Comparison of ENCODE assay signal across 13 mouse cellular contexts in the genomic region with DNA sequence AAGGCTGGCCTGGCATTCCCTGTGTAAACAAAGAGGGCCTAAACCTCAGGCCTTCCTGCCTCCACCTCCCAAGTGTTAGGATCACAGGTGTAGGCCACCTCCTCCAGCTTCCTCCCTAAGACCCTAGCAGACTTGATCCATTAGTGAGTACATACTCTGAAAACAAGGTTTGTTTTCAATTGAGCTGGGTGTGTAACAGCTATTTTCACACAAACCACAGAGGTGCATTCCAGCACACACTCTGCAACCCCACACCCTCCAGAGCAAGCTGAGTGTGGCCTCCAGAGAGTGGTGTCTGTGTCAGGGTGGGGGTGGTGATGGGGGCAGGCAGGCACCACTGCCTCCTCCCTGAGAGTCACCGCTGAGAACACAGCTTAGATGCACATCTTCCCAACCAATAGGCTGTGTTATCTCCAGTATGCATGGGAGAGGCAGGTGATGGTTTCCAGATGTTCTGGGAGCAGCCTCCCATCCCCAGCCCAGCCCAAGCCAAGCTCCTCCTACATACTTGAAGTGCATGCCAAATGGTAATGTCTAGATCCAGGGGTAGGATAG. TPM values are rescaled to one million over a fixed set of nuclear protein-coding genes. Genes with fewer than 3 reads are reported as not detected.
DNase-seq lines count a peak whose midpoint lies in the region; ATAC-seq lines count a peak whose summit lies in the region.
"Had no signal": no experiment of that assay in that cellular context is flagged by ENCODE, and none has a peak within 500 bp of the region (broad histone marks: within the 10 kb centered on the region; RNA-seq: fewer than 3 reads in every experiment).

No protein-coding gene starts in this region.

- H3K9ac ChIP-seq in kidney, embryonic 15.5 days, result no peak overlapping the region
- no peak overlapping the region for H3K9ac ChIP-seq in embryonic facial prominence, embryonic 11.5 days (replicated peaks; ENCODE audit: low read length)
- no peak overlapping the region for H3K9ac ChIP-seq in liver, embryonic 13.5 days
- H3K9ac ChIP-seq: liver, embryonic 14.5 days had no signal

- no peaks in the 10 kb centered on the region for H3K36me3 ChIP-seq in kidney, embryonic 15.5 days
- H3K36me3 ChIP-seq in embryonic facial prominence, embryonic 11.5 days (replicated peaks; ENCODE audit: control insufficient read depth, insufficient read depth, low read depth, low read length), result no peaks in the 10 kb centered on the region
- H3K36me3 ChIP-seq in liver, embryonic 13.5 days, result no peaks in the 10 kb centered on the region

- H3K4me3 ChIP-seq in kidney, embryonic 15.5 days (replicated peaks), result no peak overlapping the region
- no peak overlapping the region for H3K4me3 ChIP-seq in embryonic facial prominence, embryonic 11.5 days (ENCODE audit: low read depth, low read length)
- H3K4me3 ChIP-seq in liver, embryonic 13.5 days (replicated peaks), result no peak overlapping the region
- H3K4me3 ChIP-seq: layer of hippocampus, adult 2 months had no signal

- 21% methylated on average over 1 of the region's 1 CpGs for WGBS in kidney, embryonic 15.5 days
- WGBS in embryonic facial prominence, embryonic 11.5 days, result 29% methylated on average over 1 of the region's 1 CpGs
- WGBS in liver, embryonic 13.5 days (ENCODE audit: insufficient replicate concordance), result 30% methylated on average over 1 of the region's 1 CpGs

- peaks cover 57% of the 10 kb centered on the region for H3K4me1 ChIP-seq in kidney, embryonic 15.5 days
- peaks cover 13% of the 10 kb centered on the region for H3K4me1 ChIP-seq in embryonic facial prominence, embryonic 11.5 days (ENCODE audit: control insufficient read depth, insufficient read depth, low read length)
- H3K4me1 ChIP-seq in liver, embryonic 13.5 days (replicated peaks), result peaks cover 52% of the 10 kb centered on the region

- H3K27me3 ChIP-seq in kidney, embryonic 15.5 days, result no peaks in the 10 kb centered on the region
- H3K27me3 ChIP-seq in embryonic facial prominence, embryonic 11.5 days (ENCODE audit: control insufficient read depth, insufficient read depth, low read length), result no peaks in the 10 kb centered on the region
- H3K27me3 ChIP-seq in liver, embryonic 13.5 days, result no peaks in the 10 kb centered on the region
- H3K27me3 ChIP-seq: Patski had no signal

- peak; percentile 54 for ATAC-seq in kidney, embryonic 15.5 days (replicated peaks; ENCODE audit: low FRiP score)
- ATAC-seq in embryonic facial prominence, embryonic 11.5 days (replicated peaks; ENCODE audit: insufficient number of reproducible peaks, low FRiP score, low TSS enrichment, low read depth), result peak; percentile 64
- ATAC-seq in liver, embryonic 13.5 days (ENCODE audit: low read depth), result peak; percentile 37; the same call in 1 of the 2 replicates
- ATAC-seq in inflammation-experienced regulatory T-cells, adult 6 months, result no peak
- ATAC-seq: Patski had no signal

- peak overlapping the region; percentile 89 for H3K27ac ChIP-seq in kidney, embryonic 15.5 days
- peak overlapping the region; percentile 80 for H3K27ac ChIP-seq in embryonic facial prominence, embryonic 11.5 days (replicated peaks; ENCODE audit: low read depth, low read length)
- no peak overlapping the region for H3K27ac ChIP-seq in liver, embryonic 13.5 days
- H3K27ac ChIP-seq: layer of hippocampus, adult 2 months; liver, embryonic 14.5 days had no signal

- no peak overlapping the region for H3K4me2 ChIP-seq in kidney, embryonic 15.5 days
- no peak overlapping the region for H3K4me2 ChIP-seq in embryonic facial prominence, embryonic 11.5 days (ENCODE audit: low read depth, low read length)
- no peak overlapping the region for H3K4me2 ChIP-seq in liver, embryonic 13.5 days

- DNase-seq in kidney, postnatal 10 days, result no peak
- DNase-seq in NIH3T3 (ENCODE audit: low read depth) (peak; percentile 84), adipocyte (ENCODE audit: low spot score) (no peak)
- peak; percentile 77 for DNase-seq in embryonic facial prominence, embryonic 11.5 days (ENCODE audit: low spot score)
- DNase-seq in liver, embryonic 13.5 days, result no peak
- DNase-seq in frontal cortex, adult 2 months (ENCODE audit: extremely low spot score in 1 of 2, low spot score in 1 of 2), result no peak
- DNase-seq: right cerebral cortex, postnatal 4 days had no signal

- no peaks in the 10 kb centered on the region for H3K9me3 ChIP-seq in kidney, embryonic 15.5 days (replicated peaks)
- H3K9me3 ChIP-seq in embryonic facial prominence, embryonic 11.5 days (replicated peaks; ENCODE audit: control insufficient read depth, low read length), result no peaks in the 10 kb centered on the region
- no peaks in the 10 kb centered on the region for H3K9me3 ChIP-seq in liver, embryonic 13.5 days (replicated peaks)

RNA-seq across cellular contexts. Expression of gene Atp5mpl, which starts 28.1 kb away (rescaled TPM):
- polyA plus RNA-seq in kidney, embryonic 15.5 days (2015; fragmentation: Nextera tagmentation; extraction: Ambion mirVana), result 785 and 879 TPM in 2 replicates
- polyA plus RNA-seq in embryonic facial prominence, embryonic 11.5 days (2014; fragmentation: Nextera tagmentation; extraction: Ambion mirVana), result 577 and 608 TPM in 2 replicates
- polyA plus RNA-seq in liver, embryonic 13.5 days (2015; fragmentation: Nextera tagmentation; extraction: Ambion mirVana), result 591 and 627 TPM in 2 replicates
- 259 and 293 TPM in 2 replicates for polyA plus RNA-seq in frontal cortex, adult 2 months (2012; rRNA removed)
- 100 to 1,000 TPM; 235 to 309 (median 282) TPM for polyA plus RNA-seq in inflammation-experienced regulatory T-cells, adult 6 months (2017; shearing (Covaris generic))

RNA-seq across cellular contexts. Expression of gene Ppp1r13b, which starts 30.8 kb away (rescaled TPM):
- 14.5 and 18.5 TPM in 2 replicates for polyA plus RNA-seq in kidney, embryonic 15.5 days (2015; fragmentation: Nextera tagmentation; extraction: Ambion mirVana)
- polyA plus RNA-seq in embryonic facial prominence, embryonic 11.5 days (2014; fragmentation: Nextera tagmentation; extraction: Ambion mirVana), result 6.0 and 6.8 TPM in 2 replicates
- 3.4 and 4.0 TPM in 2 replicates for polyA plus RNA-seq in liver, embryonic 13.5 days (2015; fragmentation: Nextera tagmentation; extraction: Ambion mirVana)
- 37.6 and 37.9 TPM in 2 replicates for polyA plus RNA-seq in frontal cortex, adult 2 months (2012; rRNA removed)
- 10 to 100 TPM in 1 of 3 experiments, 1 to 10 TPM in 2; 4.1 to 12.6 (median 8.6) TPM for polyA plus RNA-seq in inflammation-experienced regulatory T-cells, adult 6 months (2017; shearing (Covaris generic))

RNA-seq across cellular contexts. Expression of gene Tdrd9, which starts 32.7 kb away (rescaled TPM):
- 0.47 and 0.57 TPM in 2 replicates for polyA plus RNA-seq in kidney, embryonic 15.5 days (2015; fragmentation: Nextera tagmentation; extraction: Ambion mirVana)
- polyA plus RNA-seq in embryonic facial prominence, embryonic 11.5 days (2014; fragmentation: Nextera tagmentation; extraction: Ambion mirVana), result 0.85 and 1.4 TPM in 2 replicates
- 0.05 TPM in 1 of 2 replicates, not detected in the other for polyA plus RNA-seq in liver, embryonic 13.5 days (2015; fragmentation: Nextera tagmentation; extraction: Ambion mirVana)
- polyA plus RNA-seq in frontal cortex, adult 2 months (2012; rRNA removed), result 0.84 and 1.3 TPM in 2 replicates
- under 1 TPM in 1 of 3 experiments, not detected in 2; 0.10 TPM for polyA plus RNA-seq in inflammation-experienced regulatory T-cells, adult 6 months (2017; shearing (Covaris generic))

RNA-seq across cellular contexts. Expression of gene Rd3l, which starts 42.4 kb away (rescaled TPM):
- not detected in 2 replicates for polyA plus RNA-seq in kidney, embryonic 15.5 days (2015; fragmentation: Nextera tagmentation; extraction: Ambion mirVana)
- polyA plus RNA-seq in embryonic facial prominence, embryonic 11.5 days (2014; fragmentation: Nextera tagmentation; extraction: Ambion mirVana), result not detected in 2 replicates
- polyA plus RNA-seq in liver, embryonic 13.5 days (2015; fragmentation: Nextera tagmentation; extraction: Ambion mirVana), result not detected in 2 replicates
- 3.1 and 3.7 TPM in 2 replicates for polyA plus RNA-seq in frontal cortex, adult 2 months (2012; rRNA removed)
- not detected for polyA plus RNA-seq in inflammation-experienced regulatory T-cells, adult 6 months (2017; shearing (Covaris generic))
- polyA plus RNA-seq: brain, embryonic 14.5 days; liver, embryonic 14.5 days; Patski had no signal

Comparison
In these comparisons a context has a peak if more than half of its experiments do, and no peak if none do; other contexts are left out.
1. DNase-seq: peak in NIH3T3 (single experiment) and embryonic facial prominence, embryonic 11.5 days (single experiment); none in kidney, postnatal 10 days (single experiment), liver, embryonic 13.5 days (single experiment), frontal cortex, adult 2 months (0 of 2) and adipocyte (single experiment).